Mouse (Mus musculus) ZHBTc4 (cell line): ENCODE results near the gene Surf2.

ENCODE experiments used
- DNase-seq: peaks from one replicate; pipeline ENCODE4 v3.0.0-alpha.2; 2011; ENCODE audit warnings: low read depth, low spot score

Gene Surf2

GRCm38 (mm10) chr2:26915927-26916728 is at the start of gene Surf2, which contains the start of gene Surf1:
TSS of gene Surf2 (plus strand) at chr2:26916367.
TSS of gene Surf1 (minus strand) at chr2:26916530.
- peak; percentile 75 for DNase-seq

- DNase-seq: peak; percentile 53
These were observed 45.5 kb upstream of the Surf2 start for GRCm38 (mm10) chr2:26870666-26871065.

GRCm38 (mm10) chr2:26878571-26878970 is 37.6 kb upstream of the Surf2 start:
- DNase-seq: peak; percentile 59

GRCm38 (mm10) chr2:26885541-26885940 is 30.6 kb upstream of the Surf2 start:
- peak; percentile 56 for DNase-seq

- DNase-seq: peak; percentile 61
These were observed 30.0 kb upstream of the Surf2 start for GRCm38 (mm10) chr2:26886170-26886569.

GRCm38 (mm10) chr2:26895898-26896297 is 20.3 kb upstream of the Surf2 start:
- no peak for DNase-seq

- no peak for DNase-seq
These were observed 15.4 kb upstream of the Surf2 start for GRCm38 (mm10) chr2:26900731-26901130.

- DNase-seq: no peak
These were observed 14.2 kb upstream of the Surf2 start for GRCm38 (mm10) chr2:26901834-26902400.

- peak; percentile 99 for DNase-seq
These were observed 13.5 kb upstream of the Surf2 start, which contains the start of gene Surf6 for GRCm38 (mm10) chr2:26902467-26903220. TSS of gene Surf6 (minus strand) at chr2:26902879.

- DNase-seq: no peak
These were observed 12.9 kb upstream of the Surf2 start for GRCm38 (mm10) chr2:26903311-26903710.

GRCm38 (mm10) chr2:26905936-26906335 is 10.2 kb upstream of the Surf2 start:
- no peak for DNase-seq

- DNase-seq: no peak
These were observed 9.7 kb upstream of the Surf2 start for GRCm38 (mm10) chr2:26906431-26906830.

- peak; percentile 54 for DNase-seq
These were observed 9.1 kb upstream of the Surf2 start for GRCm38 (mm10) chr2:26907109-26907508.

- no peak for DNase-seq
These were observed 7.3 kb upstream of the Surf2 start for GRCm38 (mm10) chr2:26908710-26909386.

GRCm38 (mm10) chr2:26909387-26909784 is 6.8 kb upstream of the Surf2 start:
- no peak for DNase-seq

- DNase-seq: peak; percentile 99
These were observed 5.8 kb upstream of the Surf2 start, which contains the start of the genes Med22 and Rpl7a for GRCm38 (mm10) chr2:26910124-26910993. TSS of gene Med22 (minus strand) at chr2:26910677. TSS of gene Rpl7a (plus strand) at chr2:26910764.

GRCm38 (mm10) chr2:26910994-26911765 is 5.0 kb upstream of the Surf2 start:
- DNase-seq: peak; percentile 82

GRCm38 (mm10) chr2:26912253-26912770 is 3.9 kb upstream of the Surf2 start:
- DNase-seq: peak; percentile 51

- peak; percentile 38 for DNase-seq
These were observed 2.6 kb upstream of the Surf2 start for GRCm38 (mm10) chr2:26913416-26914147.
